Mouse (Mus musculus): ENCODE data around the gene Pbld2. TPM values are rescaled to one million over a fixed set of nuclear protein-coding genes. Genes with fewer than 3 reads are reported as not detected.
A peak's percentile ranks its signal among the peaks of the same experiment; 100 is the strongest.

Pbld2 gene
- total RNA-seq, 2 experiments from 2014 or later = 1.8 to 2.0 TPM

- DNase-seq = no peak
- intact Hi-C loops (cut with DNase I; ENCODE audit: low total_unique reads) = no loop called here
These were observed 30.5 kb downstream of the Pbld2 start for GRCm38 (mm10) chr10:63054586-63054985.

- intact Hi-C loops (cut with DNase I; ENCODE audit: low total_unique reads) = no loop called here
- DNase-seq = no peak
These were observed 33.0 kb downstream of the Pbld2 start for GRCm38 (mm10) chr10:63056966-63057750.

- no peak for DNase-seq
- intact Hi-C loops (cut with DNase I; ENCODE audit: low total_unique reads) = loop anchor here (5.0 kb wide), 1 partner anchor 33 kb away; no protein-coding TSS in a partner anchor
These were observed 35.7 kb downstream of the Pbld2 start, which contains the start of gene Pbld1 for GRCm38 (mm10) chr10:63059862-63060261. TSS of gene Pbld1 (plus strand) at chr10:63060162.

GRCm38 (mm10) chr10:63060406-63060805 lies 36.3 kb downstream of the Pbld2 start:
- DNase-seq = no peak
- intact Hi-C loops (cut with DNase I; ENCODE audit: low total_unique reads) = loop anchor here (5.0 kb wide), 1 partner anchor 33 kb away; no protein-coding TSS in a partner anchor

- intact Hi-C loops (cut with DNase I; ENCODE audit: low total_unique reads) = loop anchor here (5.0 kb wide), 1 partner anchor 34 kb away; no protein-coding TSS in a partner anchor
- no peak for DNase-seq
These were observed 37.2 kb downstream of the Pbld2 start for GRCm38 (mm10) chr10:63061266-63061665.

- DNase-seq = no peak
These were observed 38.6 kb downstream of the Pbld2 start for GRCm38 (mm10) chr10:63062696-63063095.

GRCm38 (mm10) chr10:63063365-63063764 lies 39.2 kb downstream of the Pbld2 start:
- intact Hi-C loops (cut with DNase I; ENCODE audit: low total_unique reads) = loop anchor here (5.0 kb wide), 1 partner anchor 36 kb away; no protein-coding TSS in a partner anchor
- no peak for DNase-seq

More at GRCm38 (mm10) chr10:63062696-63063095, 38.6 kb downstream of the Pbld2 start:
- intact Hi-C loops (cut with DNase I; ENCODE audit: low total_unique reads) = loop anchor here (5.0 kb wide), 1 partner anchor 35 kb away; no protein-coding TSS in a partner anchor

- intact Hi-C loops (cut with DNase I; ENCODE audit: low total_unique reads) = loop anchor here (5.0 kb wide), 1 partner anchor 37 kb away; no protein-coding TSS in a partner anchor
- no peak for DNase-seq
These were observed 40.4 kb downstream of the Pbld2 start for GRCm38 (mm10) chr10:63064516-63064915.

GRCm38 (mm10) chr10:63065561-63065960 lies 41.4 kb downstream of the Pbld2 start:
- intact Hi-C loops (cut with DNase I; ENCODE audit: low total_unique reads) = no loop called here

GRCm38 (mm10) chr10:63065988-63066387 lies 41.9 kb downstream of the Pbld2 start:
- intact Hi-C loops (cut with DNase I; ENCODE audit: low total_unique reads) = no loop called here

More at GRCm38 (mm10) chr10:63065561-63065960, 41.4 kb downstream of the Pbld2 start:
- DNase-seq = no peak

GRCm38 (mm10) chr10:63086304-63086703 lies 62.2 kb downstream of the Pbld2 start:
- intact Hi-C loops (cut with DNase I; ENCODE audit: low total_unique reads) = no loop called here
- no peak for DNase-seq

More at GRCm38 (mm10) chr10:63065988-63066387, 41.9 kb downstream of the Pbld2 start:
- peak; percentile 78 for DNase-seq

GRCm38 (mm10) chr10:63089103-63089757 lies 65.1 kb downstream of the Pbld2 start:
- DNase-seq = no peak
- intact Hi-C loops (cut with DNase I; ENCODE audit: low total_unique reads) = no loop called here

- DNase-seq = no peak
- intact Hi-C loops (cut with DNase I; ENCODE audit: low total_unique reads) = no loop called here
These were observed 65.8 kb downstream of the Pbld2 start for GRCm38 (mm10) chr10:63089758-63090571.

GRCm38 (mm10) chr10:63091915-63092314 lies 67.8 kb downstream of the Pbld2 start:
- intact Hi-C loops (cut with DNase I; ENCODE audit: low total_unique reads) = no loop called here
- no peak for DNase-seq

GRCm38 (mm10) chr10:63092616-63093550 lies 68.8 kb downstream of the Pbld2 start:
- DNase-seq = no peak

GRCm38 (mm10) chr10:63096757-63097156 lies 72.6 kb downstream of the Pbld2 start:
- intact Hi-C loops (cut with DNase I; ENCODE audit: low total_unique reads) = no loop called here

More at GRCm38 (mm10) chr10:63092616-63093550, 68.8 kb downstream of the Pbld2 start:
- intact Hi-C loops (cut with DNase I; ENCODE audit: low total_unique reads) = no loop called here

GRCm38 (mm10) chr10:63098191-63098590 lies 74.1 kb downstream of the Pbld2 start:
- intact Hi-C loops (cut with DNase I; ENCODE audit: low total_unique reads) = no loop called here
- no peak for DNase-seq

More at GRCm38 (mm10) chr10:63096757-63097156, 72.6 kb downstream of the Pbld2 start:
- no peak for DNase-seq

GRCm38 (mm10) chr10:63099521-63099920 lies 75.4 kb downstream of the Pbld2 start, which contains the start of gene Atoh7:
TSS of gene Atoh7 (plus strand) at chr10:63099651.
- DNase-seq = no peak
- intact Hi-C loops (cut with DNase I; ENCODE audit: low total_unique reads) = no loop called here

All from gastrocnemius, postnatal 14 days (tissue).